Mouse (Mus musculus) lung, postnatal 0 days (tissue): Measurements from ENCODE around the gene Nsmce1. TPM values are rescaled to one million over a fixed set of nuclear protein-coding genes. Genes with fewer than 3 reads are reported as not detected.
A peak's percentile ranks its signal among the peaks of the same experiment; 100 is the strongest.

Experiments
- ATAC-seq: fragments of 200-750 bp; cut with Nextera tagmentation; 2 replicates; pipeline ENCODE4 v1.8.0; 2017; ENCODE audit warnings: moderate library complexity
- DNase-seq: peaks from one replicate; pipeline ENCODE4 v3.0.0-alpha.2; 2016; ENCODE audit warnings: low spot score
- H3K27ac ChIP-seq: fragments of 300-500 bp; sonication (generic); 2 replicates; pipeline ENCODE4 v1.5.1; 2014; ENCODE audit warnings: antibody characterized with exemption, mild to moderate bottlenecking, low read length, mixed read lengths
- H3K27me3 ChIP-seq: fragments of 300-500 bp; sonication (generic); replicated peaks from 2 replicates; pipeline ENCODE4 v1.6.1; 2014; ENCODE audit warnings: low read length, mixed read lengths; ENCODE audit not compliant: insufficient read depth
- H3K36me3 ChIP-seq: fragments of 300-500 bp; sonication (generic); 2 replicates; pipeline ENCODE4 v1.6.1; 2014; ENCODE audit warnings: low read length, mixed read lengths; ENCODE audit not compliant: insufficient read depth
- H3K4me1 ChIP-seq: fragments of 300-500 bp; sonication (generic); 2 replicates; pipeline ENCODE4 v1.6.1; 2014; ENCODE audit warnings: antibody characterized with exemption, low read depth, low read length, mixed read lengths; ENCODE audit not compliant: insufficient read depth
- H3K4me2 ChIP-seq: fragments of 300-500 bp; sonication (generic); replicated peaks from 2 replicates; pipeline ENCODE4 v1.6.1; 2014; ENCODE audit warnings: low read depth, mild to moderate bottlenecking, low read length, moderate library complexity, mixed read lengths
- H3K4me3 ChIP-seq: fragments of 300-500 bp; sonication (generic); 2 replicates; pipeline ENCODE4 v1.5.1; 2014; ENCODE audit warnings: low read depth, low read length
- H3K9ac ChIP-seq: fragments of 300-500 bp; sonication (generic); replicated peaks from 2 replicates; pipeline ENCODE4 v1.6.1; 2014; ENCODE audit warnings: low read depth, mild to moderate bottlenecking
- H3K9me3 ChIP-seq: fragments of 300-500 bp; sonication (generic); 2 replicates; pipeline ENCODE4 v1.6.1; 2016; ENCODE audit warnings: low read length, mixed read lengths
- CTCF ChIP-seq: IDR thresholded peaks from 2 replicates; pipeline ENCODE4 v1.5.1; 2016; ENCODE audit warnings: antibody characterized with exemption, mild to moderate bottlenecking
- EP300 ChIP-seq: IDR thresholded peaks from 2 replicates; pipeline ENCODE4 v1.6.1; 2016; ENCODE audit warnings: antibody characterized with exemption, mild to moderate bottlenecking, control low read depth
- WGBS: fragments of 180-500 bp; shearing (Covaris S2); extraction: QIAGEN DNeasy Blood & Tissue Kit; methylation state at CpG from one replicate; pipeline ENCODE4 v1.1.7; 2014; 5-methylcytosine and 5-hydroxymethylcytosine counted together
- polyA plus RNA-seq: library from polyadenylated mRNA; unstranded; fragments of >200 nt; fragmentation: Nextera tagmentation; extraction: Ambion mirVana; gene quantifications from 2 replicates; pipeline ENCODE4 v1.2.1, GENCODE M21; 2015

The Nsmce1 gene
- polyA plus RNA-seq, 1 experiment from 2014 or later, result 94.2 TPM

GRCm38 (mm10) chr7:125486121-125486630 is 5.2 kb downstream of the Nsmce1 start:
- no peak overlapping the region for H3K4me3 ChIP-seq
- peaks cover 7% of the 10 kb centered on the region; the same call in 1 of the 2 replicates for H3K4me1 ChIP-seq
- no peak for DNase-seq
- H3K4me2 ChIP-seq, result no peak overlapping the region
- H3K9me3 ChIP-seq, result no peaks in the 10 kb centered on the region
- no peak overlapping the region for H3K9ac ChIP-seq
- no peak overlapping the region for H3K27ac ChIP-seq
- TF ChIP-seq EP300 (no peak), CTCF (no peak)
- no peaks in the 10 kb centered on the region for H3K27me3 ChIP-seq
- WGBS, result 92% methylated on average over 16 of the region's 16 CpGs
- peaks cover 16% of the 10 kb centered on the region; the same call in 1 of the 2 replicates for H3K36me3 ChIP-seq
- no peak for ATAC-seq

- Histone ChIP-seq H3K4me1 (no peaks in the 10 kb centered on the region), H3K9ac (no peak overlapping the region), H3K9me3 (no peaks in the 10 kb centered on the region), H3K27ac (no peak overlapping the region), H3K27me3 (no peaks in the 10 kb centered on the region), H3K4me3 (no peak overlapping the region), H3K4me2 (no peak overlapping the region), H3K36me3 (peaks cover 16% of the 10 kb centered on the region; the same call in 1 of the 2 replicates)
- DNase-seq (no peak), ATAC-seq (no peak)
- TF ChIP-seq CTCF (no peak), EP300 (no peak)
- WGBS, result 90% methylated on average over 7 of the region's 7 CpGs
These were observed 6.6 kb downstream of the Nsmce1 start for GRCm38 (mm10) chr7:125484791-125485190.

GRCm38 (mm10) chr7:125482886-125483285 is 8.5 kb downstream of the Nsmce1 start:
- H3K27me3 ChIP-seq, result no peaks in the 10 kb centered on the region
- no peaks in the 10 kb centered on the region for H3K9me3 ChIP-seq
- DNase-seq, result no peak
- H3K9ac ChIP-seq, result no peak overlapping the region
- WGBS, result 49% methylated on average over 2 of the region's 2 CpGs
- peaks cover 16% of the 10 kb centered on the region; the same call in 1 of the 2 replicates for H3K36me3 ChIP-seq
- TF ChIP-seq CTCF (no peak), EP300 (no peak)
- H3K4me1 ChIP-seq, result no peaks in the 10 kb centered on the region; the same call in 1 of the 2 replicates
- H3K4me3 ChIP-seq, result no peak overlapping the region
- no peak overlapping the region for H3K4me2 ChIP-seq
- H3K27ac ChIP-seq, result no peak overlapping the region
- ATAC-seq, result no peak

- H3K9ac ChIP-seq, result no peak overlapping the region
- no peaks in the 10 kb centered on the region for H3K9me3 ChIP-seq
- 32% methylated on average over 3 of the region's 3 CpGs for WGBS
- H3K4me2 ChIP-seq, result no peak overlapping the region
- ATAC-seq (peak; percentile 13; the same call in 1 of the 2 replicates), DNase-seq (no peak)
- H3K27me3 ChIP-seq, result no peaks in the 10 kb centered on the region
- TF ChIP-seq CTCF (no peak), EP300 (peak; percentile 39; the same call in 1 of the 2 replicates)
- peaks cover 2% of the 10 kb centered on the region; the same call in 1 of the 2 replicates for H3K4me1 ChIP-seq
- no peak overlapping the region for H3K4me3 ChIP-seq
- H3K27ac ChIP-seq, result no peak overlapping the region
- H3K36me3 ChIP-seq, result peaks cover 16% of the 10 kb centered on the region; the same call in 1 of the 2 replicates
These were observed 9.1 kb downstream of the Nsmce1 start for GRCm38 (mm10) chr7:125482339-125482738.

GRCm38 (mm10) chr7:125480518-125480917 is 10.9 kb downstream of the Nsmce1 start:
- Histone ChIP-seq H3K4me2 (no peak overlapping the region), H3K27me3 (no peaks in the 10 kb centered on the region), H3K9ac (no peak overlapping the region), H3K36me3 (peaks cover 10% of the 10 kb centered on the region; the same call in 1 of the 2 replicates), H3K9me3 (no peaks in the 10 kb centered on the region), H3K4me1 (peaks cover 2% of the 10 kb centered on the region; the same call in 1 of the 2 replicates), H3K27ac (no peak overlapping the region), H3K4me3 (no peak overlapping the region)
- DNase-seq (no peak), ATAC-seq (no peak)
- TF ChIP-seq EP300 (no peak), CTCF (no peak)
- WGBS, result 96% methylated on average over 4 of the region's 4 CpGs

- WGBS, result 32% methylated on average over 7 of the region's 7 CpGs
- no peaks in the 10 kb centered on the region for H3K27me3 ChIP-seq
- peak; percentile 75 for ATAC-seq
- H3K36me3 ChIP-seq, result no peaks in the 10 kb centered on the region
- H3K4me1 ChIP-seq, result peaks cover 17% of the 10 kb centered on the region; the same call in 1 of the 2 replicates
- H3K9me3 ChIP-seq, result no peaks in the 10 kb centered on the region
- TF ChIP-seq EP300 (peak; percentile 95), CTCF (no peak)
- DNase-seq, result peak; percentile 84
- no peak overlapping the region for H3K9ac ChIP-seq
- H3K27ac ChIP-seq, result peak overlapping the region; percentile 68
- H3K4me2 ChIP-seq, result no peak overlapping the region
- no peak overlapping the region for H3K4me3 ChIP-seq
These were observed 12.9 kb downstream of the Nsmce1 start for GRCm38 (mm10) chr7:125478391-125478984.
